Mouse (Mus musculus) testis, adult 2 months (tissue): ENCODE measurements at regions not wholly inside any gene's neighbourhood (a gene's known extent, or its start where the extent isn't known, plus 50 kb on each side); places are given as distances from the start of the nearest gene placed in this dataset.

Experiments
- H3K27ac ChIP-seq: fragments of 200-500 bp; 2 replicates; pipeline ENCODE4 v1.5.1; 2012; ENCODE audit warnings: low read depth, low read length; ENCODE audit not compliant: control insufficient read depth, insufficient read depth
- H3K27me3 ChIP-seq: fragments of 200-500 bp; 2 replicates; pipeline ENCODE4 v1.6.1; 2012; ENCODE audit warnings: mild to moderate bottlenecking, low read length, moderate library complexity; ENCODE audit not compliant: control insufficient read depth, insufficient read depth
- H3K36me3 ChIP-seq: fragments of 200-500 bp; 2 replicates; pipeline ENCODE4 v1.6.1; 2012; ENCODE audit warnings: mild to moderate bottlenecking, low read length; ENCODE audit not compliant: control insufficient read depth, insufficient read depth
- H3K4me1 ChIP-seq: fragments of 200-500 bp; 2 replicates; pipeline ENCODE4 v1.6.1; 2012; ENCODE audit warnings: low read length; ENCODE audit not compliant: control insufficient read depth, insufficient read depth
- H3K4me3 ChIP-seq: fragments of 200-500 bp; 2 replicates; pipeline ENCODE4 v1.5.1; 2012; ENCODE audit warnings: low read depth, mild to moderate bottlenecking, low read length, moderate library complexity, mixed read lengths; ENCODE audit not compliant: control insufficient read depth
- CTCF ChIP-seq: fragments of 200-500 bp; IDR thresholded peaks from 2 replicates; pipeline ENCODE4 v1.5.1; 2012; ENCODE audit warnings: low read depth, mild to moderate bottlenecking, inconsistent platforms, low read length, moderate library complexity; ENCODE audit not compliant: control insufficient read depth, insufficient read depth, insufficient replicate concordance
- POLR2A ChIP-seq: fragments of 200-500 bp; IDR thresholded peaks from 2 replicates; pipeline ENCODE4 v1.6.1; 2012; ENCODE audit warnings: low read depth, mild to moderate bottlenecking, inconsistent platforms, low read length, moderate library complexity; ENCODE audit not compliant: control insufficient read depth

GRCm38 (mm10) chr2:78804931-78805330, 63.0 kb upstream of the Ube2e3 start:
- TF ChIP-seq CTCF (no peak), POLR2A (no peak)

GRCm38 (mm10) chr2:78803543-78803942, 64.4 kb upstream of the Ube2e3 start:
- TF ChIP-seq POLR2A (no peak), CTCF (no peak)
- no peak overlapping the region for H3K4me3 ChIP-seq
- no peaks in the 10 kb centered on the region for H3K4me1 ChIP-seq
- no peaks in the 10 kb centered on the region for H3K27me3 ChIP-seq
- H3K36me3 ChIP-seq, result no peaks in the 10 kb centered on the region
- H3K27ac ChIP-seq, result no peak overlapping the region

More at GRCm38 (mm10) chr2:78804931-78805330, 63.0 kb upstream of the Ube2e3 start:
- no peak overlapping the region for H3K4me3 ChIP-seq
- H3K27ac ChIP-seq, result no peak overlapping the region
- H3K4me1 ChIP-seq, result no peaks in the 10 kb centered on the region
- no peaks in the 10 kb centered on the region for H3K36me3 ChIP-seq
- H3K27me3 ChIP-seq, result no peaks in the 10 kb centered on the region

- TF ChIP-seq CTCF (no peak), POLR2A (no peak)
- H3K27me3 ChIP-seq, result no peaks in the 10 kb centered on the region
- no peaks in the 10 kb centered on the region for H3K4me1 ChIP-seq
- no peaks in the 10 kb centered on the region for H3K36me3 ChIP-seq
- H3K4me3 ChIP-seq, result no peak overlapping the region
- H3K27ac ChIP-seq, result no peak overlapping the region
Measured at GRCm38 (mm10) chr2:78795446-78795845, 72.5 kb upstream of the Ube2e3 start.

GRCm38 (mm10) chr2:78794734-78795133, 73.2 kb upstream of the Ube2e3 start:
- H3K27ac ChIP-seq, result no peak overlapping the region
- H3K4me3 ChIP-seq, result no peak overlapping the region
- TF ChIP-seq CTCF (no peak), POLR2A (no peak)
- H3K36me3 ChIP-seq, result no peaks in the 10 kb centered on the region
- no peaks in the 10 kb centered on the region for H3K4me1 ChIP-seq
- H3K27me3 ChIP-seq, result no peaks in the 10 kb centered on the region

GRCm38 (mm10) chr2:78789124-78789523, 78.8 kb upstream of the Ube2e3 start:
- H3K4me3 ChIP-seq, result no peak overlapping the region
- TF ChIP-seq CTCF (no peak), POLR2A (no peak)
- no peak overlapping the region for H3K27ac ChIP-seq
- no peaks in the 10 kb centered on the region for H3K4me1 ChIP-seq
- no peaks in the 10 kb centered on the region for H3K27me3 ChIP-seq
- no peaks in the 10 kb centered on the region for H3K36me3 ChIP-seq

- no peak overlapping the region for H3K4me3 ChIP-seq
- TF ChIP-seq POLR2A (no peak), CTCF (no peak)
- no peak overlapping the region for H3K27ac ChIP-seq
- H3K27me3 ChIP-seq, result no peaks in the 10 kb centered on the region
- H3K36me3 ChIP-seq, result no peaks in the 10 kb centered on the region
- no peaks in the 10 kb centered on the region for H3K4me1 ChIP-seq
Measured at GRCm38 (mm10) chr2:78788222-78788621, 79.7 kb upstream of the Ube2e3 start.

GRCm38 (mm10) chr2:78779949-78780348, 88.0 kb upstream of the Ube2e3 start:
- Histone ChIP-seq H3K4me1 (no peaks in the 10 kb centered on the region), H3K27me3 (no peaks in the 10 kb centered on the region), H3K4me3 (no peak overlapping the region), H3K36me3 (no peaks in the 10 kb centered on the region), H3K27ac (no peak overlapping the region)
- TF ChIP-seq CTCF (no peak), POLR2A (no peak)

- Histone ChIP-seq H3K4me3 (no peak overlapping the region), H3K27me3 (no peaks in the 10 kb centered on the region), H3K36me3 (no peaks in the 10 kb centered on the region), H3K27ac (no peak overlapping the region), H3K4me1 (no peaks in the 10 kb centered on the region)
- TF ChIP-seq POLR2A, result no peak
- no peak for TF ChIP-seq CTCF
Measured at GRCm38 (mm10) chr2:78777589-78777988, 90.3 kb upstream of the Ube2e3 start.
